Mouse (Mus musculus) heart, adult 2 months (tissue): ENCODE measurements around the gene Phf24.

Experiments used
- CTCF ChIP-seq: fragments of 200-600 bp; IDR thresholded peaks from 2 replicates; pipeline ENCODE4 v1.8.1; 2022; ENCODE audit warnings: antibody characterized with exemption, mild to moderate bottlenecking, moderate library complexity
- POLR2A ChIP-seq: fragments of 200-500 bp; IDR thresholded peaks from 2 replicates; pipeline ENCODE4 v1.6.1; 2011; ENCODE audit warnings: mild to moderate bottlenecking, low read depth, low read length, control low read depth; ENCODE audit not compliant: insufficient read depth

GRCm38 (mm10) chr4:42886926-42887325 lies 29.5 kb upstream of the Phf24 start:
- TF ChIP-seq POLR2A (no peak), CTCF (no peak)
